Mouse (Mus musculus) gastrocnemius, adult 18-20 months (tissue): ENCODE data around the gene Cnksr3. TPM values are rescaled to one million over a fixed set of nuclear protein-coding genes. Genes with fewer than 3 reads are reported as not detected.

ENCODE experiments used
- DNase-seq: peaks from one replicate; pipeline ENCODE4 v3.0.0; 2021; ENCODE audit warnings: low spot score
- total RNA-seq, 2 experiments: library from RNA; stranded (reverse); gene quantifications; 2 replicates each; pipeline ENCODE4 v1.2.3; 2021

Cnksr3 gene
- total RNA-seq, 2 experiments from 2014 or later = 3.9 to 7.0 TPM

GRCm38 (mm10) chr10:7196668-7197400 is 15.2 kb downstream of the Cnksr3 start:
- no peak for DNase-seq

GRCm38 (mm10) chr10:7195927-7196326 is 16.1 kb downstream of the Cnksr3 start:
- no peak for DNase-seq

- no peak for DNase-seq
These were observed 20.2 kb downstream of the Cnksr3 start for GRCm38 (mm10) chr10:7191721-7192413.

- no peak for DNase-seq
These were observed 22.8 kb downstream of the Cnksr3 start for GRCm38 (mm10) chr10:7189194-7189593.

GRCm38 (mm10) chr10:7187881-7188280 is 24.2 kb downstream of the Cnksr3 start:
- no peak for DNase-seq

GRCm38 (mm10) chr10:7186992-7187391 is 25.0 kb downstream of the Cnksr3 start:
- no peak for DNase-seq

GRCm38 (mm10) chr10:7186018-7186417 is 26.0 kb downstream of the Cnksr3 start:
- no peak for DNase-seq

GRCm38 (mm10) chr10:7183171-7183631 is 28.8 kb downstream of the Cnksr3 start:
- no peak for DNase-seq

GRCm38 (mm10) chr10:7182555-7183170 is 29.4 kb downstream of the Cnksr3 start:
- DNase-seq = no peak

GRCm38 (mm10) chr10:7180296-7180695 is 31.7 kb downstream of the Cnksr3 start:
- no peak for DNase-seq

GRCm38 (mm10) chr10:7178571-7178970 is 33.5 kb downstream of the Cnksr3 start:
- DNase-seq = no peak

- DNase-seq = no peak
These were observed 35.7 kb downstream of the Cnksr3 start for GRCm38 (mm10) chr10:7176205-7176910.

GRCm38 (mm10) chr10:7174480-7174879 is 37.6 kb downstream of the Cnksr3 start:
- DNase-seq = no peak

- no peak for DNase-seq
These were observed 38.9 kb downstream of the Cnksr3 start for GRCm38 (mm10) chr10:7173098-7173497.

GRCm38 (mm10) chr10:7170434-7170833 is 41.6 kb downstream of the Cnksr3 start:
- no peak for DNase-seq

GRCm38 (mm10) chr10:7163031-7163430 is 49.0 kb downstream of the Cnksr3 start:
- DNase-seq = no peak

- peak; percentile 15 for DNase-seq
These were observed 53.0 kb downstream of the Cnksr3 start for GRCm38 (mm10) chr10:7159061-7159511.

GRCm38 (mm10) chr10:7158285-7159060 is 53.6 kb downstream of the Cnksr3 start:
- DNase-seq = peak; percentile 25

GRCm38 (mm10) chr10:7154877-7155276 is 57.2 kb downstream of the Cnksr3 start:
- DNase-seq = no peak

- DNase-seq = no peak
These were observed 59.1 kb downstream of the Cnksr3 start for GRCm38 (mm10) chr10:7152926-7153325.
